Mouse (Mus musculus): Measurements from ENCODE around the gene Gm13698. TPM values are rescaled to one million over a fixed set of nuclear protein-coding genes. Genes with fewer than 3 reads are reported as not detected.
"Not testable (repeated sequence)": the region's sequence is repeated elsewhere in the genome, so short reads cannot be mapped to it uniquely, and the experiment has no call there.

Gm13698 gene
- not detected in 2 replicates for polyA plus RNA-seq (2016; fragmentation: Nextera tagmentation; extraction: Ambion mirVana)

- H3K9ac ChIP-seq; H3K4me2 ChIP-seq; ATAC-seq; H3K9me3 ChIP-seq (replicated peaks); H3K27ac ChIP-seq; H3K4me3 ChIP-seq; H3K36me3 ChIP-seq; H3K27me3 ChIP-seq (replicated peaks); H3K4me1 ChIP-seq: not testable (repeated sequence)
- WGBS (ENCODE audit: insufficient replicate concordance) = no CpG with 5 or more reads among the region's 6 CpGs
Measured at GRCm38 (mm10) chr2:83955393-83955792, at the start of gene Gm13698. TSS of gene Gm13698 (plus strand) at chr2:83955693.

GRCm38 (mm10) chr2:83929478-83930088, 25.9 kb upstream of the Gm13698 start:
- 16% methylated on average over 2 of the region's 2 CpGs for WGBS (ENCODE audit: insufficient replicate concordance)

GRCm38 (mm10) chr2:83940931-83941361, 14.5 kb upstream of the Gm13698 start, which contains the start of gene Zswim2:
TSS of gene Zswim2 (minus strand) at chr2:83941228.
- Histone ChIP-seq H3K9me3 (replicated peaks) (no peaks in the 10 kb centered on the region), H3K4me2 (peak within 1 kb of the TSS; percentile 50), H3K4me1 (peaks cover 5% of the 10 kb centered on the region; the same call in 1 of the 2 replicates), H3K9ac (no peak within 1 kb of the TSS), H3K36me3 (no peaks in the 10 kb centered on the region), H3K27ac (no peak within 1 kb of the TSS), H3K4me3 (peak within 1 kb of the TSS; percentile 15), H3K27me3 (replicated peaks) (0 out of 2 replicates have a peak, but pooled peaks cover 4% of the 10 kb centered on the region)
- ATAC-seq = peak; percentile 40
- WGBS (ENCODE audit: insufficient replicate concordance) = under 1% methylated on average over 20 of the region's 20 CpGs

More at GRCm38 (mm10) chr2:83929478-83930088, 25.9 kb upstream of the Gm13698 start:
- H3K36me3 ChIP-seq = no peaks in the 10 kb centered on the region
- H3K4me1 ChIP-seq = no peaks in the 10 kb centered on the region
- no peak for ATAC-seq
- no peaks in the 10 kb centered on the region for H3K9me3 ChIP-seq (replicated peaks)
- H3K4me2 ChIP-seq = no peak overlapping the region
- H3K27me3 ChIP-seq (replicated peaks) = no peaks in the 10 kb centered on the region
- no peak overlapping the region for H3K9ac ChIP-seq
- no peak overlapping the region for H3K4me3 ChIP-seq
- no peak overlapping the region for H3K27ac ChIP-seq

DNA sequence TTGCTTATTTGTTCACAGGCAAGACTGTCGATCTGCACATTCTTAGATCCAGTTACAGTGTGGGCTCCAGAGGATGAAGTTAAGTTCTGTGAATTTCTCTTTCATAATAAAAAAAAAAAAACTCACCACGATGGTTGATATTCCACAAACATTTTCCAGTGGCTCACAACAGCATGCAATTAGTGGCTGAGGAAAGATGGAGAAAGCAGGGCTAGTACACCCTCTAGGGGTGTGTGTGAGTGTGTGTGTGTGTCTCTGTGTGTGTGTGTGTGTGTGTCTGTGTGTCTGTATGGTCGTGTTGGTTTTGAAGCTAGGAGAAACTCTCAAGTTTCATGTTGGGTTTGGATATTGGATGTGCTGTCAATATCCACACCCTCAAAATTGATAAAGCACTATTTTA, 14.1 kb upstream of the Gm13698 start:
- Histone ChIP-seq H3K9ac (no peak overlapping the region), H3K4me2 (peak overlapping the region; percentile 50), H3K27me3 (replicated peaks) (0 out of 2 replicates have a peak, but pooled peaks cover 4% of the 10 kb centered on the region), H3K4me1 (peaks cover 5% of the 10 kb centered on the region; the same call in 1 of the 2 replicates), H3K9me3 (replicated peaks) (no peaks in the 10 kb centered on the region), H3K36me3 (no peaks in the 10 kb centered on the region), H3K4me3 (no peak overlapping the region; the same call in 1 of the 2 replicates), H3K27ac (no peak overlapping the region)
- 18% methylated on average over 3 of the region's 3 CpGs for WGBS (ENCODE audit: insufficient replicate concordance)
- no peak for ATAC-seq

DNA sequence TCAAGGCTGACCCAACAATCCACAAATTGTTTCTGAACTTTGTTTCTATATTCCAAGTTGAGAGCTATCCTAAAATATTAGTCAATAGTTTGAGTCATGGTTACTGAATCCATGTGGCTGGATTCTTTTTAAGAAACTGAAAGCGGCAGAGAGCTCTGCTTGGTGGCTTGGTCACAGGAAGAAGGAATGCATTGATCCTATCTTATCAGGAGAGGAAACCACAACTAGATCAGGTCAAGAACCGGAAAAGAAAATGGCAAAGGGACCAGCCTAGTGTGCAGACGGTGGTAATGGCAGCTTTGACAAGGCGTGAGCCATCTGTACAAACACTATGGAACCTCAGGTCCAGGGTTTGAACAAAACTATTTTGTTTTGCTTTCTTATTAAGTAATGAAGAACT, 13.7 kb upstream of the Gm13698 start:
- 13% methylated on average over 4 of the region's 4 CpGs for WGBS (ENCODE audit: insufficient replicate concordance)
- Histone ChIP-seq H3K36me3 (no peaks in the 10 kb centered on the region), H3K4me1 (peaks cover 5% of the 10 kb centered on the region; the same call in 1 of the 2 replicates), H3K4me2 (no peak overlapping the region), H3K27ac (no peak overlapping the region), H3K9me3 (replicated peaks) (no peaks in the 10 kb centered on the region), H3K4me3 (no peak overlapping the region), H3K27me3 (replicated peaks) (0 out of 2 replicates have a peak, but pooled peaks cover 4% of the 10 kb centered on the region), H3K9ac (no peak overlapping the region)
- no peak for ATAC-seq

DNA sequence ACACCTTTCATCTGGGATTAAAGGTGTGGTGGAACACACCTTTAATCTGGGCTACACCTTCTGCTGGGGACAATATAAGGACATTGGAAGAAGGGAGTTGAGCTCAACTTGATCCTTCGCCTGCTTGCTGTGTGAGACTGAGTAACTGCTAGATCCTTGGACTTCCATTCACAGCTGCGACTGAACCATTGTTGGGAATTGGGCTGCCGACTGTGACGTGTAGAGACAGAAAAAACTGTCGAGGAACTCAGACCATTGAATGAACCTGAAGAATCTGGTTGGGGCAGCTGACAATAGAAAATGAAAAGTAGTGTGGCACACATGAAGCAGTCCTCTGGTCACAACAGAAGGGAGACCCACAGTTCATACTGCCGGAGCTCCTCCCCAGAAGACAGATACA, 5.7 kb downstream of the Gm13698 start, which contains the start of gene Gm13693:
Gene Gm13693 (plus strand): TSS at position 301 of the 400 bp plus-strand sequence.
- not testable (repeated sequence) for H3K4me1 ChIP-seq; H3K4me3 ChIP-seq; H3K27ac ChIP-seq; H3K9me3 ChIP-seq (replicated peaks); H3K9ac ChIP-seq; H3K36me3 ChIP-seq; H3K4me2 ChIP-seq; ATAC-seq; H3K27me3 ChIP-seq (replicated peaks)
- no CpG with 5 or more reads among the region's 6 CpGs for WGBS (ENCODE audit: insufficient replicate concordance)

DNA sequence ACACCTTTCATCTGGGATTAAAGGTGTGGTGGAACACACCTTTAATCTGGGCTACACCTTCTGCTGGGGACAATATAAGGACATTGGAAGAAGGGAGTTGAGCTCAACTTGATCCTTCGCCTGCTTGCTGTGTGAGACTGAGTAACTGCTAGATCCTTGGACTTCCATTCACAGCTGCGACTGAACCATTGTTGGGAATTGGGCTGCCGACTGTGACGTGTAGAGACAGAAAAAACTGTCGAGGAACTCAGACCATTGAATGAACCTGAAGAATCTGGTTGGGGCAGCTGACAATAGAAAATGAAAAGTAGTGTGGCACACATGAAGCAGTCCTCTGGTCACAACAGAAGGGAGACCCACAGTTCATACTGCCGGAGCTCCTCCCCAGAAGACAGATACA, 11.5 kb downstream of the Gm13698 start, which contains the start of gene Gm13695:
Gene Gm13695 (plus strand): TSS at position 301 of the 400 bp plus-strand sequence.
- not testable (repeated sequence) for ATAC-seq; H3K27ac ChIP-seq; H3K9me3 ChIP-seq (replicated peaks); H3K9ac ChIP-seq; H3K4me1 ChIP-seq; H3K4me2 ChIP-seq; H3K4me3 ChIP-seq; H3K36me3 ChIP-seq; H3K27me3 ChIP-seq (replicated peaks)
- WGBS (ENCODE audit: insufficient replicate concordance) = no CpG with 5 or more reads among the region's 6 CpGs

GRCm38 (mm10) chr2:83972823-83973222, 17.3 kb downstream of the Gm13698 start, which contains the start of gene Gm13696:
TSS of gene Gm13696 (plus strand) at chr2:83973123.
- not testable (repeated sequence) for H3K9me3 ChIP-seq (replicated peaks); H3K4me2 ChIP-seq; ATAC-seq; H3K27ac ChIP-seq; H3K9ac ChIP-seq; H3K4me1 ChIP-seq; H3K36me3 ChIP-seq; H3K27me3 ChIP-seq (replicated peaks); H3K4me3 ChIP-seq
- no CpG with 5 or more reads among the region's 6 CpGs for WGBS (ENCODE audit: insufficient replicate concordance)

- H3K27me3 ChIP-seq (replicated peaks); H3K36me3 ChIP-seq; H3K4me2 ChIP-seq; ATAC-seq; H3K9me3 ChIP-seq (replicated peaks); H3K27ac ChIP-seq; H3K4me1 ChIP-seq; H3K4me3 ChIP-seq; H3K9ac ChIP-seq: not testable (repeated sequence)
- WGBS (ENCODE audit: insufficient replicate concordance) = no CpG with 5 or more reads among the region's 6 CpGs
Measured at GRCm38 (mm10) chr2:83978633-83979032, 23.1 kb downstream of the Gm13698 start, which contains the start of gene Gm13694. TSS of gene Gm13694 (plus strand) at chr2:83978933.

GRCm38 (mm10) chr2:83984443-83984842, 28.9 kb downstream of the Gm13698 start, which contains the start of gene Gm13697:
TSS of gene Gm13697 (plus strand) at chr2:83984743.
- no CpG with 5 or more reads among the region's 6 CpGs for WGBS (ENCODE audit: insufficient replicate concordance)
- H3K9me3 ChIP-seq (replicated peaks); H3K9ac ChIP-seq; H3K4me1 ChIP-seq; ATAC-seq; H3K4me3 ChIP-seq; H3K27me3 ChIP-seq (replicated peaks); H3K36me3 ChIP-seq; H3K4me2 ChIP-seq; H3K27ac ChIP-seq: not testable (repeated sequence)

DNA sequence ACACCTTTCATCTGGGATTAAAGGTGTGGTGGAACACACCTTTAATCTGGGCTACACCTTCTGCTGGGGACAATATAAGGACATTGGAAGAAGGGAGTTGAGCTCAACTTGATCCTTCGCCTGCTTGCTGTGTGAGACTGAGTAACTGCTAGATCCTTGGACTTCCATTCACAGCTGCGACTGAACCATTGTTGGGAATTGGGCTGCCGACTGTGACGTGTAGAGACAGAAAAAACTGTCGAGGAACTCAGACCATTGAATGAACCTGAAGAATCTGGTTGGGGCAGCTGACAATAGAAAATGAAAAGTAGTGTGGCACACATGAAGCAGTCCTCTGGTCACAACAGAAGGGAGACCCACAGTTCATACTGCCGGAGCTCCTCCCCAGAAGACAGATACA, 34.8 kb downstream of the Gm13698 start, which contains the start of gene Gm13691:
Gene Gm13691 (plus strand): TSS at position 301 of the 400 bp plus-strand sequence.
- ATAC-seq; H3K4me2 ChIP-seq; H3K36me3 ChIP-seq; H3K27ac ChIP-seq; H3K27me3 ChIP-seq (replicated peaks); H3K4me3 ChIP-seq; H3K4me1 ChIP-seq; H3K9ac ChIP-seq; H3K9me3 ChIP-seq (replicated peaks): not testable (repeated sequence)
- no CpG with 5 or more reads among the region's 6 CpGs for WGBS (ENCODE audit: insufficient replicate concordance)

DNA sequence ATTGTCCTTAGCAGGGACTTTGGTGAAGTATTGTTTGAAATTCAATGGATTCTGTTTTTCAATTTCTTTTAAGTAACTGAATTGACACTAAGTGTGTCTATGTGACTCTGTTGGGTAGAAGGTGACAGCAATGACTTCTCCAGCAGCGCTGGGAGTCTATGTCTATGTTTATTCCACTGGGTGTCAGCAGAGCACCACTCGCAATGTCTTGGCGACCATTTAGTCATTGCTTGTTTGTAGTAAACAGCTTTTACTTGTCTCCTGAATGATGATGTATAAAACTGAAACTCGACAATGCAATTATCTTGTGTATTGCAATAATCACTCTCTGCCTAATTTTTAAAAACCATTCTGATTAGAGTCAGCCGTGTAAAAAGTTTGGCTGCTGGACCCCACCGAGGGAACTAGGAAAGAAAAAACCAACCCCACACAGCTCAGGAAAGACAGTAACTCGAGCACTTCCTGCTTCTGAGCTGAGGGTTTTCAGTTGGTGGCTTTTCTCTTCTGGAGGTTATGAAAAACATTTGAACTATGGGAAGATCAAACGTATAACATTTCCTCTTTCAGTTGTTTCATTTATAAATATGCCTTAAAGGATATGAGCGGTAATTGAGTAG, 38.3 kb downstream of the Gm13698 start:
- not testable (repeated sequence) for H3K27ac ChIP-seq; H3K27me3 ChIP-seq (replicated peaks); H3K36me3 ChIP-seq; H3K4me3 ChIP-seq; H3K9ac ChIP-seq; H3K9me3 ChIP-seq (replicated peaks); H3K4me1 ChIP-seq
- 16% methylated on average over 8 of the region's 9 CpGs for WGBS (ENCODE audit: insufficient replicate concordance)
- H3K4me2 ChIP-seq = peak overlapping the region; percentile 30
- ATAC-seq = peak; percentile 62; the same call in 1 of the 2 replicates
